Mouse (Mus musculus): ENCODE measurements around the gene Mamdc4. TPM values are rescaled to one million over a fixed set of nuclear protein-coding genes. Genes with fewer than 3 reads are reported as not detected.

The Mamdc4 gene
- polyA plus RNA-seq, 1 experiment from 2014 or later = 1.9 TPM

GRCm38 (mm10) chr2:25580621-25581101, 6.0 kb upstream of the Mamdc4 start:
- peaks cover 30% of the 10 kb centered on the region for H3K36me3 ChIP-seq (replicated peaks)
- H3K4me3 ChIP-seq = peak overlapping the region; percentile 11; the same call in 1 of the 2 replicates
- H3K9me3 ChIP-seq = no peaks in the 10 kb centered on the region
- H3K4me1 ChIP-seq = peaks cover 64% of the 10 kb centered on the region
- 53% methylated on average over 6 of the region's 6 CpGs for WGBS
- no peak for DNase-seq (ENCODE audit: low spot score)
- peaks cover 58% of the 10 kb centered on the region for H3K27me3 ChIP-seq (replicated peaks; ENCODE audit: low read depth, poor library complexity, severe bottlenecking)
- no peak overlapping the region for H3K27ac ChIP-seq (replicated peaks)

GRCm38 (mm10) chr2:25579737-25580460, 5.3 kb upstream of the Mamdc4 start:
- Histone ChIP-seq H3K27me3 (replicated peaks; ENCODE audit: low read depth, poor library complexity, severe bottlenecking) (peaks cover 62% of the 10 kb centered on the region), H3K9me3 (no peaks in the 10 kb centered on the region), H3K4me3 (peak overlapping the region; percentile 51), H3K4me1 (peaks cover 70% of the 10 kb centered on the region), H3K27ac (replicated peaks) (no peak overlapping the region), H3K36me3 (replicated peaks) (peaks cover 22% of the 10 kb centered on the region)
- peak; percentile 51 for DNase-seq (ENCODE audit: low spot score)
- WGBS = 7% methylated on average over 27 of the region's 27 CpGs

GRCm38 (mm10) chr2:25578796-25579736, 4.4 kb upstream of the Mamdc4 start:
- Histone ChIP-seq H3K4me3 (peak overlapping the region; percentile 51), H3K4me1 (peaks cover 74% of the 10 kb centered on the region), H3K36me3 (replicated peaks) (peaks cover 14% of the 10 kb centered on the region), H3K27me3 (replicated peaks; ENCODE audit: low read depth, poor library complexity, severe bottlenecking) (peaks cover 62% of the 10 kb centered on the region), H3K27ac (replicated peaks) (no peak overlapping the region; the same call in 1 of the 2 replicates), H3K9me3 (no peaks in the 10 kb centered on the region)
- peak; percentile 50 for DNase-seq (ENCODE audit: low spot score)
- WGBS = 4% methylated on average over 77 of the region's 77 CpGs

GRCm38 (mm10) chr2:25577951-25578795, 3.5 kb upstream of the Mamdc4 start:
- 5% methylated on average over 75 of the region's 75 CpGs for WGBS

GRCm38 (mm10) chr2:25576965-25577891, 2.6 kb upstream of the Mamdc4 start:
- WGBS = 12% methylated on average over 92 of the region's 92 CpGs
- H3K27ac ChIP-seq (replicated peaks) = peak overlapping the region; percentile 44; the same call in 1 of the 2 replicates
- H3K36me3 ChIP-seq (replicated peaks) = peaks cover 12% of the 10 kb centered on the region
- DNase-seq (ENCODE audit: low spot score) = no peak
- peaks cover 62% of the 10 kb centered on the region for H3K27me3 ChIP-seq (replicated peaks; ENCODE audit: low read depth, poor library complexity, severe bottlenecking)
- peaks cover 77% of the 10 kb centered on the region for H3K4me1 ChIP-seq
- peak overlapping the region; percentile 51 for H3K4me3 ChIP-seq
- H3K9me3 ChIP-seq = no peaks in the 10 kb centered on the region

More at GRCm38 (mm10) chr2:25577951-25578795, 3.5 kb upstream of the Mamdc4 start:
- H3K27me3 ChIP-seq (replicated peaks; ENCODE audit: low read depth, poor library complexity, severe bottlenecking) = peaks cover 62% of the 10 kb centered on the region
- H3K4me3 ChIP-seq = peak overlapping the region; percentile 51
- H3K9me3 ChIP-seq = no peaks in the 10 kb centered on the region
- DNase-seq (ENCODE audit: low spot score) = peak; percentile 70
- peak overlapping the region; percentile 44 for H3K27ac ChIP-seq (replicated peaks)
- H3K36me3 ChIP-seq (replicated peaks) = peaks cover 8% of the 10 kb centered on the region
- H3K4me1 ChIP-seq = peaks cover 82% of the 10 kb centered on the region

GRCm38 (mm10) chr2:25576028-25576850, 1.6 kb upstream of the Mamdc4 start:
- H3K4me3 ChIP-seq = peak overlapping the region; percentile 71
- H3K27me3 ChIP-seq (replicated peaks; ENCODE audit: low read depth, poor library complexity, severe bottlenecking) = peaks cover 60% of the 10 kb centered on the region
- H3K27ac ChIP-seq (replicated peaks) = 0 out of 2 replicates have a peak overlapping the region, but pooled peaks have one; percentile 92
- H3K36me3 ChIP-seq (replicated peaks) = peaks cover 21% of the 10 kb centered on the region
- peaks cover 69% of the 10 kb centered on the region for H3K4me1 ChIP-seq
- no peaks in the 10 kb centered on the region for H3K9me3 ChIP-seq
- DNase-seq (ENCODE audit: low spot score) = no peak
- WGBS = 71% methylated on average over 16 of the region's 16 CpGs

- Histone ChIP-seq H3K27ac (replicated peaks) (peak overlapping the region; percentile 92), H3K27me3 (replicated peaks; ENCODE audit: low read depth, poor library complexity, severe bottlenecking) (peaks cover 53% of the 10 kb centered on the region)
Observed at GRCm38 (mm10) chr2:25575432-25576027, 885 bp upstream of the Mamdc4 start.

GRCm38 (mm10) chr2:25574136-25574535, 509 bp downstream of the Mamdc4 start:
- peaks cover 39% of the 10 kb centered on the region for H3K27me3 ChIP-seq (replicated peaks; ENCODE audit: low read depth, poor library complexity, severe bottlenecking)
- H3K9me3 ChIP-seq = no peaks in the 10 kb centered on the region
- 20% methylated on average over 11 of the region's 11 CpGs for WGBS
- peak overlapping the region; percentile 71 for H3K4me3 ChIP-seq
- DNase-seq (ENCODE audit: low spot score) = no peak
- peaks cover 56% of the 10 kb centered on the region for H3K4me1 ChIP-seq
- H3K36me3 ChIP-seq (replicated peaks) = peaks cover 42% of the 10 kb centered on the region
- peak overlapping the region; percentile 92 for H3K27ac ChIP-seq (replicated peaks)

More at GRCm38 (mm10) chr2:25575432-25576027, 885 bp upstream of the Mamdc4 start:
- Histone ChIP-seq H3K36me3 (replicated peaks) (peaks cover 28% of the 10 kb centered on the region), H3K4me3 (peak overlapping the region; percentile 71), H3K9me3 (no peaks in the 10 kb centered on the region), H3K4me1 (peaks cover 65% of the 10 kb centered on the region)
- DNase-seq (ENCODE audit: low spot score) = peak; percentile 68
- 16% methylated on average over 21 of the region's 21 CpGs for WGBS

GRCm38 (mm10) chr2:25573068-25573467, 1.6 kb downstream of the Mamdc4 start:
- DNase-seq (ENCODE audit: low spot score) = no peak
- H3K27ac ChIP-seq (replicated peaks) = no peak overlapping the region
- H3K4me1 ChIP-seq = peaks cover 45% of the 10 kb centered on the region
- WGBS = 97% methylated on average over 2 of the region's 2 CpGs
- H3K36me3 ChIP-seq (replicated peaks) = peaks cover 52% of the 10 kb centered on the region
- H3K9me3 ChIP-seq = no peaks in the 10 kb centered on the region
- H3K4me3 ChIP-seq = peak overlapping the region; percentile 71
- peaks cover 28% of the 10 kb centered on the region for H3K27me3 ChIP-seq (replicated peaks; ENCODE audit: low read depth, poor library complexity, severe bottlenecking)

GRCm38 (mm10) chr2:25571221-25571620, 3.4 kb downstream of the Mamdc4 start:
- Histone ChIP-seq H3K4me3 (no peak overlapping the region), H3K27ac (replicated peaks) (no peak overlapping the region), H3K9me3 (no peaks in the 10 kb centered on the region), H3K4me1 (peaks cover 28% of the 10 kb centered on the region), H3K27me3 (replicated peaks; ENCODE audit: low read depth, poor library complexity, severe bottlenecking) (peaks cover 10% of the 10 kb centered on the region), H3K36me3 (replicated peaks) (peaks cover 71% of the 10 kb centered on the region)
- DNase-seq (ENCODE audit: low spot score) = no peak
- 87% methylated on average over 4 of the region's 4 CpGs for WGBS

Measured in embryonic facial prominence, embryonic 10.5 days (tissue).